Mouse (Mus musculus) right cerebral cortex, postnatal 14 days (tissue): ENCODE results near the gene Kcnip1.

Experiments
- DNase-seq: peaks from one replicate; pipeline ENCODE4 v3.0.0; 2022

The Kcnip1 gene

DNA sequence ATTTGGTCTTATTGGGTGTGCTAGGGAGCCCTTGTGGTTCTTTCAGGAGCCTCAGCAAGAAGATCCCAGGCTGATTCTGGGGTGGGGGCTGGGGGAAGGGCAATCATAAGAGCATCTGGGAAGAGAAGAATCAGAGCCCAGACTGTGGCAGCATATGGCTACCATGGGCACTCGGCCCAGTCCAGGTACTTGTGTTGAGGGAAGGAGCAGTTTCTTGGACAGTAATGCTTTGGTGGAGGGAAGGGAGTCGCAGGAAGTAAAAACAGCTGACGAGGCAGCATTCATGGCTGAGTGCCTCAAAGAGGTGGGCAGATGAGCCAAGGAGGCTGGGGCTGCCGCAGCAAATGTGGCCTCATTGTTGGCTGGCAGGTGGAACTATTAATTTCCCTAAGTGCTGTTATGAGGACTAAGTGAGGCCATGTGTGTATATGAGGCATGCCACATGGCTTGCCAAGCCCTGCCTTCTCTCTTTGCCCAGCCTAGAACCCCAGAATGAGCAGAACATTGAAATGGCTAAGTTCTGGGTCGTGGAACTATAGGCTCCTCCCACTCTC lies 245.5 kb downstream of the Kcnip1 start:
- DNase-seq: peak; percentile 44

DNA sequence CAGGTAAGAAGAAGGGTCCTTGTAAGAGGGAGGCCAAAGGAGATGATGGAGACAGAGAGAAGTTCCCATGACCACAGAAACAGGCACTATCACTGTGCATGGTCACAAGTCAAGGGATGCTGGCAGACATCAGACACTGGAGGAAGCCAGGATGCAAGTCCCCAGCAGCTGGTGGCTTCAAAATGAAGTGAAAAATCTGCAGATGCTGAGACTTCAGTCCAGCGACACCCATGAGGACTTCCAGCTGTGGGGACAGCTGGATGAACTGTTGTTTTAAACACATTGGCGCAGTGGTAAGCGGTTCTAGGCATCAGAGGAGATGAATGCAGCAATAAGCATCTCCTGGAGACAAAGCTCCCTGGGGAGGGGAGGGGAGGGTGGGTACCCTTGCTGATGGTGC lies 246.6 kb downstream of the Kcnip1 start:
- no peak for DNase-seq

DNA sequence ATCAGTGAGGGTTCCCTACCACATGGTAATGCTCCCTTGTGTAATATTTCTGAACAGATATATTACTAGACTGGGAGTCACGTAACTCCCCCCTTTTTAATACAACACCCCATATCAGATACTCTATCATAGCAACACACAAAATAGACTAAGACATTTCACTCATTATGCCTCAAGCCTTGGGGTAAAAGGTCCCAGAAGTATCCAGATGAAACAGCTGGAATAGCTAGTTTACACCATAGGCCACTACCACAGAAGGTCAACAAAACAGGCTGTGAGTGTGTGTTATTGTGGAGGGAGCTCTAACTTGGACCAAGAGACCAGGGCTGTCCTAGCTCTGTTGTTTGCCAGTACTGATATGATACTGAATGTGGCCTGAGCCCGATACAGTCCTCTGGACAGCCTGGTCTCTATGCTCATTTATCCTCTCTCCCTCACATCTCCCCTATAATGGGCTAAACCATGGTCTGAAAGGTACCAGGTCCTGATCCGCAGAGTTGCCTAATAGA lies 247.1 kb downstream of the Kcnip1 start:
- DNase-seq: no peak

DNA sequence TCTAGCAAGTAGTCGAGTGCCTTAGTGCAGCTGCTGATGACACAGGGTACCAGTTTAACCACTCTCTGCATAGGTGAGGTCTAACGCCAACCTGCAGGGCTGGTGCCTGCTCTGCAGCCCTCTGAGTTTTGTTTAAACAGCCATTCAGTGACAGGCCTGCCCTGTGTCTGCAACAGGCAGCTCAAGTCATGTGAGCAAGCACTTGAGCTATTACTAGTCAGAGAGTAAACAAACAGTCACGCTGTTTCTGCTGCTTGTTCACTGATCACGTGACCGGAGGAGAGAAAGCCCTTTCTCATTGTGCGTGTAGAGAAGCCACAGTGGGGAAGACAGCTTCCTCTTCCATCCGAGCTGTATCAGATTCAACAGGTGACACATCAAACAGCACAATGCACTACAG lies 248.5 kb downstream of the Kcnip1 start:
- no peak for DNase-seq

DNA sequence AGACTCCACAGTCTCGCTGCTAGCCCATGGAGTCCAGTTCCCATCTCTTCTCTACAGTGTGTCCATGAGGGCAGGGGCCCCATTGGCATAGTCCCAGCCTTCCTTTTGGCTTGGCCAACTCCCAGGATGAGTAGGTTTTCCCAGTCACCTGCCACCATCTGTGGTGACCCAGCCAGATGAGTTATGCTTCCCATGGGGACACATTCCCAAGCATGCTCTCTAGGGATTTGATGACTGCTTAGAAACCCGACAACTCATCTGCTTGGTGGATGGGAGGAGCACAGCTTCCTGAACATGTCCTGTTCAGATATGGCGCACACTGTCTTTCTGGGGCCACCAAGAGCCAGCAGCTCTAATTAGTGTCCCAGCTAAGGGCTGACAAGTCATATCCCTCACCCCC lies 252.8 kb downstream of the Kcnip1 start:
- DNase-seq: no peak

DNA sequence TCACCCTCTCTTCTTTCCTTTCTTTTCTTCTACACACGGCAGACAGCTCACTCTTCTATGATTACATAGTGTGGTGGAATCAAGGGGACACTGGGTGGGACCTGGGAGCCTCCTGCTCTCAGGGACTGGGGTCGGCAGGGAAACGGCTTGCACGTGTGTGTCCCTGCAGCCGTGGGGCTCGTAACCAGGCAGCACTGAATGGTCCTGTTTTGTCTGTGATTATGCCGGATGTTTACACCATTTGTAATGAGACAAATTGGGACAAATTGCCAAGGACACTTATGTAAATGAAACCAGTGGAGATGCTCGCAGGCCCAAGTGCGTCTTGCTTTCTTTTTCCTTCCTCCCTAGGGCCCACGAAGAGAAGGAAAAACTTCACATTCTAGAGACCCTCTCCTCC lies 256.5 kb downstream of the Kcnip1 start:
- DNase-seq: no peak

DNA sequence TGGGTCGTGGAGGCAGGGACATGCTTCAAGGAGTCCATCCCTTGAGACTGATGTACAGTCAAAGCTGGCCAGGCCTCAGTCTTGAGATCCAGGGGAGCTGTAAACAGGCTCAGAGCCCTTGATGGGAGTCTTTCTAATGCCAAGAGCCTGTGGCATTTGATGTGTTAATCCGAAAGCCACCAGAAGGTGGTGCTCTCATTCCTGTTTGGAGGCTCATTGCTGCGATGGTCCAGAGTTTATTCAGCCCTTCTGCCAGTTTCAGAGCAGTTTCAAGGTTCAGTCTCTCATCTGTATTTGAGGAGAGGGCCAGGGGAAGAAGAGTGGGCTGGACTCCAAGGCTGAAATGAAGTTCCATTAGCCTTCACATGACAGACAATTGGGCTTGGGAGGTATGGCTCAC lies 259.7 kb downstream of the Kcnip1 start:
- peak; percentile 81 for DNase-seq

DNA sequence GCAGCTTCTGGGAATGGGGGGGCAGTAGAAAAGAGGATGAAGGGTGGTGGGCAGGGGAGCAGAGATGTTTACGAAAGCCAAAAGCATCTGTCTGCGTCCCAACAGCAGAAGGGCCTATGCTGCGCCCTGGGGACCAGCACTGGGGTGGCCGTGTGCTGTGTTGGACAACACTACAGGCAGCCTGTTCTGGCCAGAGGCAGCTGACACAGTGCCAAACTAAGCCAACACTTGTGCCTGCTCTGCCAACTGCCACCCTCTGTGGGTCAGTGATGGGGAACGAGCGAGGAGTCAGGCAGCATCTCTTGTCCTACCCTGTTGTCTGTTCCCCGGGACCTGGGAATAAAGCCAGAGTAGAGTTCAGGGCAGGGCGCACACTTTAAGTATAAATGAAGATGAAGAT lies 260.6 kb downstream of the Kcnip1 start:
- no peak for DNase-seq

DNA sequence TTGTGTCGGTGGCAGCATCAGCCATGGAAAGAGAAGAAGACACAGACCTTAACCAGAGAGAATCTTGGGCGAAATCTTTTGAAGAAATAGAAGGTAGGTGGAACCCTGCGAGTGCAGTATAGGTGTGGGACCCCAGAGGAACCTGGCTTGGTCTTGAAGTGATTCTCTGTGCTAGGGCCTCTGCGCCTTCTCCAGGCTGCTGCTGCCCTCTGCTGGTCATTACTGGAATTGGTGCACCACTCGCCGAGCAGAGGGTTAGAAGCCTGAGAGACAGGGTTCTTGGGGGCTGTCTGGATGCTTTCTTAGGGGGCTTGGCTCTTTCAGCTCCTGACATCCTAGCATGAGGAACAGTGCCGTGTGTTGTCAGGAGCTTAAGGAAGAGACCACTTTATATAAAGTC lies 271.7 kb downstream of the Kcnip1 start:
- peak; percentile 84 for DNase-seq

DNA sequence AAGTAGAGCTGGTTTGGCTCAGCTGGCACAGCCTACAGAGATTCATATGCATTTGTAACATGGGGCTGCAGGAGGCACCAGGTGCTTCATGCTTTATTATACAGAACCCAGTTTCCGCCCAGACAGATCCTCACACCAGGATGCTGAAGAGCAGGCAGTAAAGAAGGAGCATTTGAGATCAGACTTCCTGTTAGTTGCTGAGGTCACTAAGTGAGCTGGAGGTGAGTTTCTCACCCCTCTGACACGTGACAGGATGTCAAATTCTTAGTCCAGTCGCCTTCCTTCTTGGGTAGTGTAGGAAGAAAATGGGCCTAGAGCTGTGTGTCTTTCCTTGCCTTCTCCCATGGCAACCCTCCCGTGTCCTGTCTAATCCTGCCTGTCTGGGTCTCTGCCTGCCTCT lies 286.2 kb downstream of the Kcnip1 start:
- DNase-seq: no peak

DNA sequence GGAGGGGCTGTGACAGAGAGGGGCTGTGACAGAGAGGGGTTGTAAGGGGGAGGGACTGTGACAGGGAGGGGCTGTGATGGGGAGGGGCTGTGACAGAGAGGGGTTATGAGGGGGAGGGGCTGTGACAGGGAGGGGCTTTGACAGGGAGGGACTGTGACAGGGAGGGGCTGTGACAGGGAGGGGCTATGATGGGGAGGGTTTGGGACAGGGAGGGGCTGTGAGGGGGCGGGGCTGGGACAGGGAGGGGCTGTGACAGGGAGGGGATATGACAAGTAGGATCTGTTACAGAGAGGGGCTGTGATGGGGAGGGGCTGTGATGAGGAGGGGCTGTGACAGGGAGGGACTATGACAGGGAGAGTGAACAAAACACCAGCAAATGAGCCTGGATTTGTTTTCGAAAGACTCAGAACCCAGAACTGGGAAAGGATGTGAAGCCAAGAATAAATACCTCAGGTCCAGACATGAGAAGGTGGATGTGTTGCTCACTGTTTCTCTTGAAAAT lies 290.9 kb downstream of the Kcnip1 start:
- DNase-seq: no peak

DNA sequence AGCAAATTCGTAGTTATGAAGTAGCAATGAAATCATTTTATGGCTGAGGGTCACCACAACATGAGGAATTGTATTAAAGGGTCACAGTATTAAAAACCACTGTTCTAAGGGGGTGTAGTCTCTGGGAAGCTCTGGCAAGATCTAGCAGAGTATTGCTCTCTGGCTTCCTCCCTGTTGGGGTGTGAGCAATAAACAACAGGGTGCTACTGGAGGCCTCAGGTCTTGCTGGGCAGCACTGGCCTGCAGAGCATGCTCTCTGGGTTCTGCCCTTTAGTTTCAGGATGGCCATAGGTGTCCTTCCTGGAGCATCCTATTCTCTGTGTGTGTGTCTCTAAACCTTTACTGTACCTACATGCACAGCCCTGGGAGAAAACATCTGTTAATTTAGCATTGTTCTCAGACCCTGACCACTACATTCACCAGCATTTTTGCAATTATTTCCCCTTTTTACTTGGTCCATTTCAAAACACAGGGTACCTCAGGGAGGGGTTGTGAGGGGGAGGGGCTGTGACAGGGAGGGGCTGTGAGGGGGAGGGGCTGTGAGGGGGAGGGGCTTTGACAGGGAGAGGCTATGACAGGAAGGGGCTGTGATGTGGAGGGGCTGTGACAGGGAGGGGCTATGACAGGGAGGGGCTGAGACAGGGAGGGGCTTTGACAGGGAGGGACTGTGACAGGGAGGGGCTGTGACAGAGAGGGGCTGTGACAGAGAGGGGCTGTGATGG lies 291.6 kb downstream of the Kcnip1 start:
- DNase-seq: no peak

DNA sequence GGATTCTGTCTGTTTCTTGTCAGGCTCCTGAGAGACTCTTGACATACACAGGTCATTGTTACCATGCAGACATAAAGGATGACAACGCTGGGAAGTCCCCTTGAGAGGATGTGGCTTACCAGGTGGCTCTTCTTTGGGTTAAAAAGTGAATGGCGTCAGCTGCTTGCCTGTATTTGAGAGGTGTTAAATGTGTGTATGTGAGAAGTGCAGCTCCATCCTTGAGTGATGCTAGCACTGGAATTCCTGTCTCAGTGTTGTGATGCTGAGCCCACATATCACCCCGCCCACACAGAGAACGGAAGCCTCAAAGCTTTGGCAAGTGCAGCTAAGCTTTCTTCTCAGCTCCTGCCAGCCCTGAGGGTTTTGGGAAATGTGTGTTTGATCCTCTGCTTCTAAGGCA lies 292.2 kb downstream of the Kcnip1 start:
- peak; percentile 70 for DNase-seq

DNA sequence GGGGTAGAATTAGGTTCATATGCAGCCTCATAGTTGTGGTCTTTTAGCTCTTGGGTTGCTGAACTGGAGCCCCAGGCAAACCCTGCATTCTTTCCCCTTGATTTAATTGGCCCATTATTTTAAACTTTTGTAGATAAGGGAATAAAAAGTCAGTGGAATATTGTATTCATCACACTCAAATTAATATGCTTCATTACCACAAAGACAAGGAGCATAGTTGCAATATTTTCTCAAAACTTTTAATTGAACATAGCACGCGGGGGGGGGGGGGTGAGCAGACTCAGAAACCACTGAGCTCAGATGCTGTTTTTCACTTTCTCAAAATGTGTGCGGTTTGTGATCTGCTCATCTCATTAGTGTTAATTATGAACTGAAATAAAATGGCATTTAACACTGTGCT lies 302.8 kb downstream of the Kcnip1 start:
- no peak for DNase-seq

DNA sequence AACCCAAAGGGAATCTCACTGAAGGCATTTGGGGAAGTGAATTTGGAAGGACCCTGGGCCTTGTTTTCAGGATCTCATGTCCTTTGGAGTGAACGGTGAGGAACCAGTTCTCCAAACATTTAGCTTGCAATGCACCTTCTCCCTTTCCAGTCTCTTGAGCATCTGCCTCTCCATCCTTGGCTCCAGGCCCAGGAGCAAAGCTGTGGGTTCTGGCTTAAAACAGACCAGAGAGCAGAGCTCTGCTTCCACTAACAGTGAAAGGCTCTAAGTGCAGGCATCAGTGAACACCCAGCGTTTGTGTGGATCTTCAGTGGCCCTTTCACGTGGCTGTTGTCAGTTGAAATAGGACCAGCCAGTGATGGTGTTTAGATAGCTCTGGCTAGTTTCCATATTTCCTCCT lies 307.0 kb downstream of the Kcnip1 start:
- peak; percentile 60 for DNase-seq

DNA sequence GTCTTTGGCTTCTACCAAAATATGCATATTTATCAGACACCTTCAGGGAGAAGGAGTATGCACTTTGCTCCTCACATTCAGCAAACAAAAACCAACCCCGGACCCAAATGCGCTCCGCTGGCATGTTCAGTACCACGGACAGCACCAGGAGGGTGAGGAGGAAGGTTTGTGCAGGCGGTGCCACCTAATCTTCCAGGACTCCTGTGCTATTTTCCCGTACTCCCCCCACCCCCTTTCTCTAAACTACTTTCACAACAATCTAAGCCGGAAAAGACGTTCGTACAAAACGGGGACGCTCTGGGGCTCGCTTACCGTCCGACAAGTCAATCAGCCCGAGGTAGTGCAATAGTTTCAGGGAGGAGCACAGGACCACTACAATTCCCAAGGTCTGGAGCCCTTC lies 312.8 kb downstream of the Kcnip1 start:
- DNase-seq: peak; percentile 11

DNA sequence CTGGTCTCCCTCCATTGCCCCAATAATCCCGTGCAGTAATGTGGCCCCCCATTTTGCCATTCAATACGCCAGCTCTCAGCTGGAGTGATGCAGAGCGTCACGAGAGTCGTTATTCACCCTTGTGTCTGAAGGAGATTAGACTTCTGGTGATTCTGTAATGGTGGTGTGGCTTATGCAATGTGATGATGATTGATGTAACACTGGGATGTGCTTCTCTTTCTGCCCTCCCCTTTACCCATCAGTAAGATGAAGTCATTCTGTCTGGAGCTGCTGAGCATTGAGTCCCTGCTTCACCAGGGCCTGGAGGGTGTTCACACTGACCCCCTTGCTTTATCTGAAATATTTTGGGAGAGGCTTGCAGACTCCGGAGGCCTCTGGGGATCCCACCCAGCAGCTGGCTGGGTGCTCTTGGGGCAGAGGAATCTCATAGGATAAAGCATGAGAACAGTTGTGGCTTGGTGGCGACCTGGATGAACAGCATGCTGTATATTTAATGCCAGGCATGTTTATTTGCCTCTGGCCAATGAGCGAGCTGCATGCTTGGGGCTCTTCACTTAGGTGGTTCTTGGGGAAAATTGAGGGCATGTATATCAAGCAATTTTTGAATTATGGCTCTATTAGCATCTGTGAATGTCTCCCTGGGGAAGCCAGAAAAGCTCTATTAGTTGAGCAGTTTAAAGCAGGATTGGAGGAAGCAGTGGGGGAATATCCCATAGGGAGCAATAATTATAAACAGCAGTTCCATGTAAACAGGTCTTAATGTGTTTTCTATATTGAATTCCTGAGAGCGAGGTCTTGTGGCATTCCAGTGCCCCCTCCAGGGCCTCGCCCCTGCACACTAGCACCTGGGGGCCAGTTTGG lies 322.6 kb downstream of the Kcnip1 start:
- DNase-seq: no peak

DNA sequence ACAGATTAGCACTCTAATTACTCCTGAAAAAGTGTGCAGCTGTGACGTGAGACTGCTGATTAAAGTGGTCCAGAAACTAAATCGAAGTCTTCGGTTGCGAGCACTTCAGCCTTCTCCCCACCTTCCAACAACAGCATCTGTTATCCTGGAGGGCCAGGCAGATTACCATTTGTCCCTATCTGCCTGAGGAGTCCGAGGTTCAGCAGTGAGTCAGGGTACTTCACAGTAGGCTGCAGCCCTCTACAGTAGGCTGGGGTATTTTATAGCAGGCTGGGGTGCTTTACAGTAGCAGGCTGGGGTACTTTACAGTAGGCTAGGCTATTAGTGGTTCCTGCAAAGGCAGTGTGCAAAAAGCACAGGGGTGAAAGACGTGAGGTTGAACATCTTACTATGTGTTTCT lies 324.6 kb downstream of the Kcnip1 start:
- DNase-seq: no peak

DNA sequence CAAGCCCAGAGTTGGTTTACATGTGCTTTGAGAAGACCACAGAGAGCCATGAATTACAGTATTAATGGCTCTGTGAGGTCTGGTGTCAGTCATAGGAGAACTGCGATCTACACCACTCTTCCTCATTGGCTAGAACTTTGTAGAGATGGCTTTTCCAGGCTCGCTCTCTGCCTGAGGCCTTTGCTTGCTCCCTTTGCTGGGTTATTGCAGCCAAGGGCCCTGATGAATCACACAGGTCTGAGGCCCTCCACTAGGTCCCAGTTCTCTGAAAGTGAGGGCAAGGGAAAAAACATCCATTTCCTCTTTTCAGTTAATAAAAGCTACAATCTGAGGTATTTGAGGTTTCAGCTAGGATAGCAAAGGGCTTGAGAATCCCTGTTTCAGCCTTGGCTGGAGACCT lies 329.4 kb downstream of the Kcnip1 start:
- DNase-seq: no peak

DNA sequence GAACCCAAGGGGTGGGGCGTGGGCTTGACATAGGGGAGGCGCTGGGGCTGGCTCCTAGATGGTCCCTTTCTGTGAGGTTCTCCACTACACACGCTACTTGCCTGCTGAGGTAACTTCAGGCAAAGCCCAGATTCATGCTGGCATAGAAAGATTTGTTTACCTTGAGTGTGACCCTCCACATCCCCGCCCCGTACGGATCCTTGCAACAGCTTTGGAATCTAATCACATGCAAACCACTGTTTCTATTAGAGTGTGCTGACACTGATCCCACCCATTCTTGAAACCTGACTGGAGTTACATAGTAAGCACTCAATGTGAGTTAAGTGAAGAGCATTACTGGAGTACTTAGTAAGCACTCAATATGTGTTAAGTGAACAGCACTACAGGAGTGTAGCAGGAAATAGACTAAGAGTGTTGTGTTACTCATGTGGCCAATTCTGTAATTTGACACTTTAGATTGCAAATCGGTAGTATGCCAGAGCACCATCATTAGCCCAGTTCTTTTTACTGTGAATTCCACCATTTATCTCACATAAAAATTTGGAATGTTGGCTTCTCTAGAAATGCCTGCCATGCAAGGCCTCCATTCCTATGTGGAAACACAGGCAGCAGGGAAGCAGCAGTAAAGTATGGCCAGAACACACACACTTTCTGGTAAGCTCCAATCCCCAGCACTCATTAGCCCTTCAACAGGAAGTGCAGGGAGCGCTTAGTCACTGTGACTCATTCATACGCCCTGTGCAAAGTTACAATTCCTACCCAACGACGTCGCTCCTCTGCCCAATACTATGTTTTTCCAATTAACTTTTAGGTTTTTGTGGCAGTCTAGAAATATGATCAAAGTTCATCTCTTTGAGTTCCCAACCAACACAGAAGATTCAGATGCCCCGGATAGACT lies 332.7 kb downstream of the Kcnip1 start:
- no peak for DNase-seq

DNA sequence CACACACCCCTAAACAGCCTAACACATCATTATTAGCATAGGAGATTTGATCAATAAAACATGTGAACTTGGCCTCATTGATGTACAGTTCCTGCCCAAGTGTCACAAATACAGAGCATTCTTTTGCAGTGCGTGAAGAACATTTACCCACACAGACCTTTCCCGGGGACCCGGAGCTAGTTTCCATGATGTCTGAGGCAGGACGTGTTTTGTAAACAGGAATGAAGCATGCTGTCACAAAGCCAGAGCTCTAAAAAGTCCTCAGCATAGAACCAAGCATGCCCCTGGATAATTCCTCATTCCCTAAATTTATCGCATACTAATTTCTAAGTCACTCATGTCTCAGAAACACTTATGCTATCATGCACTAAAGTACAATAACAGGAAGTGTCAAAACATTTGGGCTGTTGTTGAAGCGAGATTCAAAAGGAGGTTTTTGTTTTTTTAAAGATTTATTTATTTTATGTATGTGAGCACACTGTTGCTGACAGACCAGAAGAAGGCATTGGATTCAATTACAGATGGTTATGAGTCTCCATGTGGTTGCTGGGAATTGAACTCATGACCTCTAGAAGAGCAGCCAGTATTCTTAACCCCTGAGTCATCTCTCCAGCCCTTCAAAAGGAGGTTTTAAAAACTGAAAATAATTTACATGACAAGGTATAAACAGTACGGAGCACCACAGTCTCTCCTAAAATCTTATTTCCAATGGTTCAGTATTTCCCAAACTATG lies 336.9 kb downstream of the Kcnip1 start:
- DNase-seq: no peak

DNA sequence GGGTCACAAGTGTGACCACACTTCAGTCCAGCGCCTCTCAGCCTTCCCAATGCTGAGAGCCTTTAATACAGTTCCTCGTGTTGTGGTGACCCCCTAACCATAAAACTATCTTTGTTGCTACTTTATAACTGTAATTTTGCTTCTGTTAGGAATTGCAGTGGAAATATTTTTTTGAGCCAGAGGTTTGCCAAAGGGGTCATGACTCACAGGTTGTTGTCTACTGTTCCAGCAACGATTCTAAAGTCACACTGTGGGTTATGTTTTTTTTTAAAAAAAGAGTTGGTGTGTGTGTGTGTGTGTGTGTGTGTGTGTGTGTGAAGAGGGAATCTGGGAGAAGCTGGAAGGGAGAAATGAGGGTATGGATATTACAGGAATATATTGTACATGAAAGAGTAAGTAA lies 337.7 kb downstream of the Kcnip1 start:
- DNase-seq: no peak
